Mouse (Mus musculus): ENCODE results near the gene Tm4sf19.
A peak's percentile ranks its signal among the peaks of the same experiment; 100 is the strongest.

The Tm4sf19 gene

DNA sequence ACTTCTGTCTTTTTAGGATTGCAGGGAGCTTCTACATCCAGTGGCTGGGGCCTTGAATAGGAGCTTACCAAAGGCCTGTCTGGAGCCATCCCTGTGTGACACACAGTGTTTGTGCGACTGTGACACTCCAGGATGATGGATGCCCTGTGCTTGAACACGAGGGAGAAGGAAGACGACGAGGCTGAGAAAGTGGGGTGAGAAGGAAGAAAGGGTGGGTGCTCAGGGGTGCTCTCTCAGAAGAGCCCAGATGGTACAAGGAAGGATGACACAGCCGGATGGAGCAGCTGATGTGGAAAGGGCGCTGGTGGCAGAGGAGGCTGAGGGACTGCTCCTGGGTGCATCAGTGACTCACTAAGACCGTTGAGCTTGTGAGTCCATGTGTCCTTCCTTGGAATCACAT lies at the start of gene Tm4sf19:
TSS of gene Tm4sf19 (plus strand) at position 240 of the 400 bp plus-strand sequence.
- no peak for DNase-seq (ENCODE audit: low spot score in 2 of 2)

DNA sequence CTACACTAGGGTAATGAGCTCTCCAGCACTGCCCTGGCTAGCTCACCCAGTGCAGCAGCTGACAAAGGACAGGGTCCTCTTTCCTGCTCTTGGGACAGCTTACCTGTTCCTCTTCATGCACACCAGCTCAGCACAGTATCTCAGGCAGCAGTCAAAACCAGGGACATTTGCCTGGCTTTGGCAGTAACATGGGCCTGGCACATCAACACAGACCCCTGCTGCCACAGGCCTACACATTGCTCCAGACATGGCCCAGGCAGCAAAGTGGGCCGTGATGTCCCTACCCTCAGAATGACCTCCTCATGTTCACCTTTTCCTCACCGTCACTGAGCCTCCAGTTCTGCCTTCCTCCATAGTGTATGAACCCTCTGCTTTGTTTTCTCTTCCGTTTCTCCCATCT lies 49.5 kb upstream of the Tm4sf19 start:
- no peak for DNase-seq (ENCODE audit: low spot score in 2 of 2)

DNA sequence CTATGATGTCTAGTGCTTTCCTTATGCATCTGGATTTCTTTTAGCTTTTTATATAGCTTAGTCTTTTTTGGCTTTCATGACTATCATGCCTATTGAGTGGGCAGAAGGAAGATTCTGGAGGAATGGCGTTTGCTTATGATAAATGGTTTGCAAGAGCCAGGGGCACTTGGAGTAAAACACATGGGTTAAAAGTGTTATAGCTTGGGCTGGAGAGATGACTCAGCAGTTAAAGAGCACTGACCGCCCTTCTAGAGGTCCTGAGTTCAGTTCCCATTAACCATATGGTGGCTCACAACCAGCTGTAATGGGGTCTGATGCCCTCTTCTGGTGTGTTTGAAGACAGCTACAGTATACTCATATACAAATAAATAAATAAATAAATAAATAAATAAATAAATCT lies 36.8 kb upstream of the Tm4sf19 start:
- no peak for DNase-seq (ENCODE audit: low spot score in 2 of 2)

DNA sequence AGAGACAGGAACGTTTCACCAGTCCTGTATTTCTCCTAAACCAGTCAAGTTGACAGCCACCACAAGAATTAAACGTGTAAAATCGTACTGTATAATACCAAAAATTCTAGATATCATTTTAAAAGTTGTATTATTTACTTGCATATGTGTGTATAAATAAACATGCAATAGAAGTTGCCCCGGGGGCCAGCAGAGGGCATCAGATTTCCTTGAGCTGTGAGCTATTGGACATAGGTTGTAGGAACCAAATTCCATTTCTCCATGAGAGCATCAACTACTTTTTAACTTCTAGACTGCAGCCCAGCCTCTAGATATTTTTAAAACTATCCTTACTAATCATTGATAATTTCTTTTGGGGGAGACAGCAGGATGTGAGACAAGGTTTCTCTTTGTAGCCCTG lies 29.0 kb upstream of the Tm4sf19 start:
- DNase-seq (ENCODE audit: low spot score in 2 of 2): peak in 1 of 2 experiments; percentile 15

DNA sequence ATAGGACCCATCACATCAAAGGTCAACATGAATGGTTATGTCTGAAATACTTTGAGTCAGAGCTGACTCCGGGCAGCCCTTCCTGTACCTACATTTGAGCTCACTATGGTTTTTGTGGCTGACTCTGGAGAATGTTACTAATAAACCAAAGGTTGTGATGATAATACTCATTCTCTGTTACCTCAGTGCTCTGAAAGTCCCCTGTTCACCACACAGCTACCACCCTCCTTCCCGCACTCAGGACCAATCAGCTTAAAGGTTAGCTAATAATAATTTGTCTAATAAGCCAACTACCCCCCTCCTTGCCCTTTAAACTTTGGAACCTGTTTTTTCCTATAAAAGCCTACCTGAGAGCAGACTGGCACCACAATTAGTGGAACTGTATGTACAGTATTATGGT lies 20.7 kb upstream of the Tm4sf19 start:
- no peak for DNase-seq (ENCODE audit: low spot score in 2 of 2)

DNA sequence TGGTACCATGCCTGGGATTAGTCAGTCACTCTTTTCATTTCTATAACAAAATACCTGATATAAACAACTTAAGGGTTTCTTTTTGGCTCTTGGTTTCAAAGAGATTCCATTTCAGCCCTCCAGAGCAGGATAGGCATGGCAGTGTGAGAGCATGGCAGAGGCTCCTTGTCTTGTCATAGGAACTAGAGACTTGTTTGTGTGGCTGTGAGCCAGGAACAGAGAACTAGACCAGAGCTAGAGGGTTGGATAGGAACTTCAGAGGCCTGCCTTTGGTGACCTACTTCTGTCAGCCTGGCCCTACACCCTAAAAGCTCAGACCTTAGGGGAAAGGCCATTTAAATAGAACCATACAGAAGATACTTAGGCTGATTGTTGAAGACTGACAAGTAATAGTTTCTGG lies 17.4 kb upstream of the Tm4sf19 start:
- DNase-seq (ENCODE audit: low spot score in 2 of 2): no peak

DNA sequence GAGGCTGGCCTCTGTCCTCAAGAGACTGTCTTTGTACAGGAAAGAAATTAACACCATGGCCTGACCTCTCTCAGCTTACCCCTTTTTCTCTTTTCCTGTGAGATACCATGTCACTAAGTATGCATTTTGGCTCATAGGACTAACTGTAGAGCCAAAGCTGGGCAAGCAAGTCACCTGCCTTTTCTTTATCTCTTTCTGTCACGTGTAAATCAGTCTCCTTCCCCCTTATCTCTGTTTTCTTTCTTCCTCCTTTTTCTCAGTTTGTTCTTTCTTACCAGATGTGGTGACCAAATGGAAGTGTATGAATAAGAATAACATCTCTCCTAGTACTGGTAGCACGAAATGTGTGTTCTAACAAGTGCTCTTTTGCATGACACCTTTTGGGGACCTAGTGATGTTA lies 15.4 kb upstream of the Tm4sf19 start:
- DNase-seq (ENCODE audit: low spot score in 2 of 2): no peak

DNA sequence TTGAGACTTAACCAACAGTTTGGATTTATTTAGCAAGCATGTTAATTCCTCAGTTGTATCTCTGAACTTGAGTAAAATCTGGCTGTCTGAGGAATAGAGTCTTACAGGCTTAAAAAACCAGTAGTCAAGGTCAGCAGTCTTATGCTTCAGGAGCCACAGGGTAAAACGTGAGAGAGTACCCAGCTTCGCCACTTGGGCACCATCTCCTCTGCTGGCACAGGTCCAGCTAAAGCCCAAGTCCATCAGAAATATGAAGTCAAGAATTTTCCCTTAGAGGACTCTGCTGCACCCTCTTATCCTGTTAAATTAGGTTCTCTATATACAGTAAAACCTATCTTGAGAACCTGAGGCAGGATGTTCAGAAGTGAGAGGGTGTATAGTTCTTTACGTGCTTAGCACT lies 13.5 kb upstream of the Tm4sf19 start:
- no peak for DNase-seq (ENCODE audit: low spot score in 2 of 2)

DNA sequence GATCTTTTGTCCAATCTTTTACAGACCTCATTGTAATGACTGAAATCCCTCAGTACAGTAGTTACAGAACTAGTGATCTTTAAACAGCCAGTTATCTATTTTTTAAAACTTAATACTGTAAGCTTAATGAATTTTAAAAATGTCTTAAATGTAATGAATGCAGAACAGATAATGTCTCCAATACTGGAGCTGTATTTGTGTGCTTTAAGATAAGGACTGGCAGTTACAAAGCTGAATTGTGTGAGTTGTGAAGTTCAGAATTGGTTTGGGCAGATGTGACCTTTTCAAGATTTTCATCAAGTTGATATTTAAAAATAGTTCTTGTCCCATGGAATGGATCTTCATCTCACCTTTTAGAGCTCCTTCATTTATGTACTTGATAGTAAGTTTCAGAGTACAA lies 11.3 kb upstream of the Tm4sf19 start:
- no peak for DNase-seq (ENCODE audit: low spot score in 2 of 2)

DNA sequence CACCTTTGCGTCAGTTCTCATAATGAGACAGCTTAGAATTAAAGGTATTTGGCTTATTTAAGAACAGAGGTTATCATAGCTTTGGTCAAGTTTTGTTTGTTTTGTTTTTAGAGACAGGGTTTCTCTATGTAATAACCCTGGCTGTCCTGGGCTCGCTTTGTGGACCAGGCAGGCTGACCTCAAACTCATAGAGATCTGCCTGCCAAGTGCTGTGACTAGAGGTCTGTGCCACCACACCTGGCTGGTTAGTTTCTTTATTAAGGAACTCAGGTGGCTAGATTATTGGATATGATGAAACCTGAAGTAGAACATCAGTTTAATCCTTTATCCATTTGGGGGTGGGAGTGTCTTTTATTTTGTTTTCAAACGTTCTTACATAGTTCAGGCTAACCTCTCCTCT lies 10.5 kb upstream of the Tm4sf19 start:
- no peak for DNase-seq (ENCODE audit: low spot score in 2 of 2)

DNA sequence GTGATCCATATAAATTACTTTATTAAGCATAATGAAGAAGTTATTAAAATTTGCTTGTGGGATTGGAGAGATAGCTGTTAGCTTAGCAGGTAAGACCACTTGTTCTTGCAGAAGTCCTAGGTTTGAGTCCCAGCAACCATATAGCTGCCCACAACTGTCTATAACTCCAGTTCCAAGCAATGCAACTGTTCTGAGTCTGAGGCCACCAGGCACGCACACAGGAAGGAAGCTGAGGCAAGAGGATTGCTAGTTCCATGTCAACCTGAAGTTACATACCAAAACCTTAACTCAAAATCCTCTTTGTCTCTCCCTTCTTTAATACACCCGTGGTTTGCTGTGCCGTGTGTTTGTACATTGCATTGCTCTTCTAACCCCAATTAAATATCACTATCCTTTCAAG lies 9.4 kb upstream of the Tm4sf19 start:
- no peak for DNase-seq (ENCODE audit: low spot score in 2 of 2)

DNA sequence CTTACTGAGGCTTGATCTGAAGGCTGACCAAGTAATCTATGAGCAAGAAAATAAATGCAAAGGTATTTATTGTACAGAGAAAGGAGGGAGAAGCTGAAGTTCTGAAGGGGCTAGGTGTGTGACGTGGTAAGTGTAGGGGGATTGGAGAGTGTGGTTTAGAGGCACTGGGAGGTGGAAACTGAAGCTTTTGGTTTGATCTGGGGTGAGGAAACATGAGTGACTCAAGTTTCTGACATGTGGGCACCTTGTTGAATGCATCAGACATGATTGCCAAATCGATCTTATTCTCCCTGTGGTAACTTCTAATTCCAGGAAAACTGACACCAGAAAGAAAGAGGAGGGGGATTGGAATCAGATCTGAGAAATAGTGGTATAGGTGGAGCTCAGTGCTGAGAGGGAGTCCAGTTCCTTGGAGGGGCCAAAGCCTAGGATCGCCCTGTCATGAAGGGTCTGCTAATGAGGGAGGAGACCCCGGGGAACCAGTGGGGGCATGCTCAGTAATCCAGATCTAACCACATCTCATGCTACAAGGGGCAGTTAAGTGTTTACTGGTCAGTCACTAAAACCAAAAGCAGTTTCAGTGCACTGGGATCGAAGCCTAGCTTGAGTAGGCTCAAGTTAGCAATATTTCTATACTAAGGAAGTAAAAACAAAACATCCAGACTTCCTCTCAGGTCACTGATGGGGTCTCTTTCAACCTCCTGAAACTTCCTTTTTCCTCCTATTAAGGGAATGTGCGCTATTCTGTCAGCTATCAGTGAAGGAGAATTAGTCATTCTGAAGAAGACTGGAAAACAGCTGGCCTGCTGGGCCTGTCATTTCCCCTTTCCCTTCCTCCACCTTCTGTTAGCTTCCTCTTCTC lies 4.4 kb upstream of the Tm4sf19 start:
- DNase-seq (ENCODE audit: low spot score in 2 of 2): no peak

DNA sequence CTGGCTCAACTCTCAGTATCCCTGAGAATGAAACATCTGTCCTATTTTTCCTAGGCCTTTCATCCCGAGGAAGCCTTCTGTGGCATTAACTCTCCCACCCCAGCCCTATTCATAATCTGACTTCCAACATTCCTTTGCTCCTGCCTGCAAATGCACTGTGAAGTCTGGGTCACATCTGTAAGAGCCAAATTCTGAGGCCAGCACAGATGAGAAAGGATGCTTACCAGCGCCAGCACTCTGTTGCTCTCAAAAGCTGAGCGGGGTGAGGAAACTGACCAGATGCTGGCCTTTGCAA lies 3.8 kb upstream of the Tm4sf19 start:
- no peak for DNase-seq (ENCODE audit: low spot score in 2 of 2)

DNA sequence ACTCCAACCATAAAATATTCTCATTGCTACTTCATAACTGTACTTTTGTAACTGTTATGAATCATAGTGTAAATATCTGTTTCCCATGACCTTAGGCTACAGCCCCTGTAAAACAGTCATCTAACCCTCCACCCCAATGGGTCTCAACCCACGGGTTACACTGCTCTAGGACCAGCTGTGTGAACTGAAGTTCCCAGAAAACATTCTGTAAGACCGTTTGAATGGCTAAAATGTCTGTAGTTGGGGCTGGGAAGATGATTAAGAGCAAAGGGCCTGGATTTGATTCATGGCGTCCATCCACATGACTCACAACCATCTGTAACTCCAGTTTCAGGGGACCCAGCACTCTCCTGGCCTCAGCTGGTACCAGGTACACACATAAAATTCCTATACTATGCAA lies 2.1 kb upstream of the Tm4sf19 start:
- DNase-seq (ENCODE audit: low spot score in 2 of 2): no peak

DNA sequence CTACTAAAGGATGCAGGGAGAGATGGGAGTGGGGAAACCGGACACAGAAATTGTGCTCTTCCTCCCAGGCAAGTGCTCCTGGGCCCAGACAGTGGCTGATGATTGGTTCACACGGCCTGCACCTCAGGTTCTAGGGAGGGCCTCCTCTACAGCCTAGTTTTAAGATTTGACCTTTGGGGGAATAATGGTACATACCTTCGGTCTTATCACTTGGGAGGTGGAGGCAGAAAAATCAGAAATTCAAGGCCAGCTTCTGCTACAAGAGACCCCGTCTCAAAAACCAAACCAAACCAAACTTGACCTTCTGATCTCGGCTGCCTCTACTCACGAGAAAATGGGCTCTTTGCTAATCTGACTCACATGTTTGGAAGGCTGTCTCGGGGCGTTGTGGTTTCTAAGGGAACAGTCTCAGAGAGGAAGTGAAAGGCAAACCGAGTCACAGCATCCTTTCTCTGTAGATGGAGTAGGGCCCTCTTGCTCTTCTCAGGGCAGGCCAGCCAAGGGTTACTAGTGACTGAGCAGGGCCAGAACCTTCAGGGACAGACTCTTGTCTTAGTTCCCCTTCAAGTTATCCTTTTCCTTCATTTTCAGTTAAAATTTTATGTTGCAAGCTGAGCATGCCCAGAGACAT lies 1.1 kb downstream of the Tm4sf19 start:
- DNase-seq (ENCODE audit: low spot score in 2 of 2): no peak

DNA sequence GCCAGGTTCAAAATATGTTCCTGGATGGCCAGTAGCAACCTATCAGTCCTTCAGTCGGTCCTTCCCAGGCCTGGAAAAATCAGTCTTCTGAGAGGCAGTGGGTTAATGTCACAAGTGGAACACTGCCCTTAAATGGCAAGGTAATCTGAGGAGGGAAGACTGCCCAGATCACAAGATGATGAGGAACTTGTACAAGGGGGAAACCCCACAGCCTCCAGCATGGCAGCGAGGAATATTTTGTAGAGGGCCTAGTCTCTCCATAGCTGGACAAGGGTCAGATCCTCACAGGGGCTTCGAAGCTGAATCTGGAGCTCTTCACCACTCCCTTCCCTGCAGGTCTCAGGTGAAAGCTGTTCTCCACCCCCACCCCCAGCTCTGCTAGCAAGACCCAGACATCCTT lies 2.5 kb downstream of the Tm4sf19 start:
- DNase-seq (ENCODE audit: low spot score in 2 of 2): no peak

DNA sequence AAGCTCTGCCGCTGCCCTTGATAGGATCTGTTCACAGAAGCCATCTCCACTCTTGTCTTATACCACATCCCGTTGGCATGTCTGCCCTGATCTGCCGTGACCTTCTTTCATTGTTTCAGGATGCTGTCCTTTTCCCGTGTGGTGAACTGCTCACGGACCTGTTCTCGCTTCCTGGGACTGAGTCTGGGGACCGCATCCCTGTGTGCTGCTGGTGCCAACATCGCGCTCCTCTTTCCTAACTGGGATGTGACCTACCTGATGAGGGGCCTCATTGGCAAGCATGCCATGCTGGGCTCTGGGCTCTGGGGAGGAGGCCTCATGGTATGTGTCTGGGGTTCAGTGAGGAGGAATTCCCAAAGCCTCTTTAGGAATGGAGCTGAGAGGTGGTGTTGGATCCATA lies 5.4 kb downstream of the Tm4sf19 start:
- DNase-seq (ENCODE audit: low spot score in 2 of 2): no peak

DNA sequence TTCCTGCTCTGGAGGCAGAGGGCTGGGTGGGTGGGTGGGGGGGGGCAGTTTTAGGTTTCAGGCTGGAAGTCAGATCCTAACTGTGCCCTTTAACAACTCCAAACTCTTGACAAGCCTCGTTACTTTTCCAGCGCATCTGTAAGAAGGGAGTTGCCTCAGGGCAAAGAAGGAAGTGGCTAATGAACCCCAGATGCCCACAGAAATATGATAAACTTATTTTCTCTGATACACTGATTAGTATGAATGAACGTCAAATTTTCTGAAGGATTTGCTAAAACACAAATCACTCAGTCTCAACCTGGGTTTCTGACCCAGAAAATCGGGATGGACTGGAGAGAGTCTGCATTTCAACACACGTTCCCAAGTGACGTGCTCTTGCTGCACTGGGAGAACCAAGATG lies 6.4 kb downstream of the Tm4sf19 start:
- no peak for DNase-seq (ENCODE audit: low spot score in 2 of 2)

DNA sequence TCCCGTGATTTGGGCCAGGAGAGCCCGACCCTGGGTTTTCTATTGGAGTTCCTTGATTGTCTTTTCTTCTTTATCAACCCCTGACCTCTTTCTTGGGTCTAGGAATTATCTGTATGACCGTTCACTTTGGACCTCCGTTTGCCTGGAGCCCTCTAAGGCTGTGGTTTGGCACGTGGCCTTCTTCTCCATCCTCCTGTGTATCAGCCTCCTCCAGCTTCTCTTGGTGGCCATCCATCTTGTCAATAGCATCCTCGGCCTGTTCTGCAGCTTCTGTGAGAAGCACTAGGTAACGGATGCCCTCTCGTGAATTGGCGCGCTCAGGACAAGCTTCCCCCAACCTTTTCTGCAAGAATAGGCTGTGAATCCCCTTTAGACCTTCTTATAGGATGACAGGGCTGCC lies 7.4 kb downstream of the Tm4sf19 start:
- no peak for DNase-seq (ENCODE audit: low spot score in 2 of 2)

DNA sequence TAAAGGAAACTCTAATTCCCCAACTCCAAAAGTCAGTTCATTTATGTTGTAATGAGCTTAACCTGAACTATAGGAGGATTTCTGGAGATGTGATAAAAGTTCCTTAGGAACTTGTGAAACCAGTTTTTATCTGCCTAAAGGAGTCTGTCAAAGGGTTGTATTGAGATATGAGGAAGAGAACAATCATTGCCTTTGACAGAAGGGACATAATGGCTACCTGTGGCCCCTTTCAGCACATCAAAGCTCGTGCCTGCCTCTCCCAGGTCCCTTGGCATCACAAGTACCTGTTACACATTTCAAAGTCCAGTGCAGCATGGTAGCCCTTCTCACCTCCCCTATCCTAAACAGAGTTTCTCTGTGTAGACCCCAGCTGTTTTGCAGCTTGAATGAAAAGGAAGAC lies 17.2 kb downstream of the Tm4sf19 start:
- DNase-seq (ENCODE audit: low spot score in 2 of 2): no peak

DNA sequence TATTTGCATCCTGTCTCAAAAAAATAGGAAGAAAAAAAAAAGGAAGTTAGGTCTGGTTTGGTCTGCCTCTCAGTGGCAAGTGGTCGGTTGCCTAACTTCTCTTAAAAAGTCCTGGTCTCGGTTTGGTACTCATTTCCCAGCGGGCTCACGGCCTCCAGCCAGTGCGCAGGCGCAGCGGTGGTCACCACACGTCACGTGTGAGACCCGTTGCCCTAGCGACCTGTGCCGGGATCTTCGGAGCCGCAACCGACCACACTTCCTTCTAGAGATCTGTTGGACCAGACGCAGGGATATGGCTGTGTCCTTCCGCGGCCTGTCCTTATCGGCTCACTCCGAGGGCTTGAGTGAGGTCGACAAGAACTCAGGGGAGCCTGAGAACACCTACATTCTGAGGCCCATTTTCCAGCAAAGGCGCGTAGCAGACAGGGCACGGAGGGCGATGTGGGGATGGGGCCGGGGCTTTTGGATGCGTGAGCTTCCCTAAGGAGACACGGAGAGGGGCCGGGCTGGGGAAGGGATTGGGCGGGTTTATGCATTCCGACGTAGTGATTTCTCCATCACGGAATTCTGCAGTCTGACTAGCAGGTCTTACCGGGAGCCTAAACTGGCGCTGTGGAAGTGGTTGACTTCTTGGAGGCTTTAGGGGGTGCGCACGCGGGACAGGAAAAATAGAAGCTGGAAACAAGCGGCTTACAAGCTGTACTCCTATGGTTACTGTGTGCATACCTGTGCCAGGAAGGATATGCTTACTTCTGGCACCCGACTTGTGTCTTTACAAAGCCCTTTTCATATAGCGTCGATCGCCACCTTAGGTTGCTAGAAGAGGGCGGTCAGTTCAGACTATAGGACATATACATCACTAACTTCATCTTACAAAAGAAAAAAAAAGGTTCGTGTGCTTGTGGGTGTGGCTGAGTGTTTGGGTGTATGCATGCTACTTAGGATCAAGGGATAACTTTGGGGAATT lies 19.5 kb downstream of the Tm4sf19 start, which contains the start of gene Tctex1d2:
TSS of gene Tctex1d2 (plus strand) at position 186 of the 967 bp plus-strand sequence.
- DNase-seq (ENCODE audit: low spot score in 2 of 2): peak; percentile 87 to 93

DNA sequence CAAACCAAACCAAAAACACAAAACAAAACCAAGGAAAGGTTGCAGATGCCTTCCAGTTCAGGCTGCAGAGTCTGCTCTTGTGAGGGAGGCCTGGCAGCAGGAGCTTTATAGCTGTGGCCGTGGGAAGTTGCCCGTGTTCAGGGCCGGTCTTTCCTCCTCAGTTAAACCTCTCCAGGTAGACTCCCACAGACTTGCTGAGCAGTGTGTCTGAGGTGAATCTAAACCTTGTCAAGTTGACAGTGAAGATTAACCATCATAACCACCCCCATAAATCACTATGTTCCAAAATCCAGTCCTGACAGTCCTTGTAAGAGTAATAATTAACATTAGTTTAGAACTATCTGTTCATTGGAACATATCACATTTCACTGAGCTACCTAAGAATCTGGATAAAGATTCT lies 27.2 kb downstream of the Tm4sf19 start:
- no peak for DNase-seq (ENCODE audit: low spot score in 2 of 2)

Measured in cerebellum, postnatal 4 days (tissue).